Mouse (Mus musculus): Measurements from ENCODE around the gene Foxn1.

Foxn1 gene

DNA sequence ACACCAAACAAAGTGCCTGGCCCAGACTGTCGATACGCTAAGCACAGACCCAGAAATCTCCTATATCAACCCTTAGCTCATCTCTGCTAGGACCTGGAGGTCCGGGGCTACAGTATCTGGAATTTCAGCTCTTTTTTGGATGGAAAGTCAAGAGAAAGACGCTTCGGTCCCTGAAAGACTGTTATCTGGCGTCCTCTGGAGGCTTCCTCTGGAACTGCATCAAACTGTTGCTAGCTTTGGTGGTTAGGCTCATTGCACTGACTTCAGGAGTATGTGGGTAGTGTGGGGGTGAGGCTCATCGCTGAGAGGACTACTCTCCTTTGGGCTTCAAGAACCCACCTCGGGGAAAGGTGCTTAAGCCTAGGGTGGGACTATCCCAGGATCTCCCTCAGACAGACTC is 13.3 kb upstream of the Foxn1 start:
- DNase-seq: peak; percentile 62

DNA sequence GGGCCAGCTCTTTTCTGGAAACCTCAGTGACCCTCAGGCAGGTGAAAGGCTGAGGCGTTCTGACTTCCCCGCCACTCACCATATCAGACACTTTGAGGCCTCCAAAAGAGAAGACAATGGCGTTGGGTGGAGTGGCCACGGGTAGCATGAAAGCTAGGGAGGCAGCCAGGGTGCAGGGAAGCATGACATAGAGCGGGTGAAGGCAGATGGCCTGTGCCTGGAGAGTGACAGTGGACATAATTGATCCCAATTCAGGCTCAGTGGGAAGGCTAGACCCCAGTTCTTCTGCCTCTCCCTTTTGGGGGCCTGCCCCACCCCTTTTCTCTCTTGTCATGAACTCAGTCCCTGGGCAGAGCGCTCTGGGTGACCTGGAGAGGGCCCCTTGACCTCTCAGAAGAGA is 11.9 kb upstream of the Foxn1 start:
- DNase-seq: no peak

DNA sequence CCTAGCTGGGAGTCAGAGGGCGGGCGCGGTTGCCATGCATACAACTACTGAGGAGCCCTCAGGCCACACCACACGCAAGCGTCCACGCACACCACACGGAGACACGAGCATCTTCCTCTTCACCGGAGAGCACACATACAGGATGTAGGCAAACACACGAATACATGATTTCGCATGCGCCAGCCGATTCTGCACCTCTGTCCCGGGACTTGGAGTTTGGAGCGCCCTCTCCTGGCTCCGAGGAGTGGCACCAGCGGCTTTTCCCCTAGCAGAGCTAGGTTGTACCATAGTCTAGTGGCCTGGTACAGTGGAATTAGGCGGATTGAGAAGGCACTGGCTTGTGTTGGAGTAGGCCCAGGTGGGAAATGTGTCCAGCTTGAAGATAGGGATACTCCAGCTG is 11.0 kb upstream of the Foxn1 start:
- peak; percentile 82 for DNase-seq

DNA sequence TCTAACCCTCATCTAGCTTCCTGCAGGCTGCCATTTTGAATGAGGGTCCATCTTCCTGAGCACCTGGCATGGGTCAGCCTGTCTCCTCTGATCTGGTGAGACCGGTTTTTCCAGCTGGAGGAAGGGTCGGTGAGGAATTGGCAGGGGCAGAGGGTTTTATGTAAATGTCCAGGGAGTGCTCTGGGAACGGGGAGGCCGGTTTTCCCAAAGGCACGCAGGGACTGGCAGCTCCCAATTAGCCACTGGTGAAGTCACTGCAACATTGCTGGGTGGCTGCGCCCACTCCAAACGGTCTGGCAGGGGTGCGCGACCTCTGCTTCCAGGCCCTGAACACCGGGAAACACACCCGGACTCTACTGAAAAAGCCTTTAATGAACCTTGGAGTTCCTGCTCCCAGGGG is 10.6 kb upstream of the Foxn1 start:
- no peak for DNase-seq

DNA sequence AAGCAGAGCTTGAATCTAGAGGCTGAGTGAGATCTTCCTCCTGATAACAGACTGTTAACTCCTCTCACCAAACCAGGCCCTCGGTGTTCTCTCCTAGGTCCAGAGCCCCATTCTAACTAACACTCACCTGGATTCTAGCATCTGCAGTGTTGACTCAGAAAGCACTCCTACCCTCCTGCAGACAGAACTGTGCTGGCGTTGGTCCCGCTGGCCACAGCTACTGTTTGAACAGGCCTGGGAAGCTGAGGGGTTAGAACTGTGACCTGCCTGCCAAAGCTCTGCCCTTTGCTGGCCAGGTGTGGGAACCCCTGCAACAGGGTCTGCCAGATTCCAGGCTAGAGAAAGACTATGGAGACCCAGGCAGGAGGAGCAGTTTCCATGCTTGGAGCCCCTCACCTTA is 6.4 kb upstream of the Foxn1 start:
- DNase-seq: no peak

DNA sequence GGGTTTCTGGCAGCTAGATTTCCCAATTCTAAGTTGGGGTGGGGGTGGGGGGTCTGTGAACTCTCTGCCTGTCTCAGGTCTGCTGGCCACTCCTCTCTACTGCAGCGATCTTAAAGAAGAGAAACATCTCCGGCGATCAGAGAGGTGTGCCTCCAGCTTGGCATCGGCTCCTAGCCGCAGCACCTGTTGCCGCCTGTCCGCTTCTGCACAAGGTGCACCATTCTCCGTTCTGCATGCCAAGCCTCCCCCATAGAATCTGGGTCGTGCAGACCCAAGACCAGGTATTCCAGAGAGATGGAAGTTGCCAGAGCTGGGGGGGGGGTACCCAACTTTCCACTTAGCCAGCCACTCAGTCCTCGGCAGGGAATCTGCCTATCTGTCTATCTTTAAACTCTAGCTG is 582 bp downstream of the Foxn1 start:
- no peak for DNase-seq

DNA sequence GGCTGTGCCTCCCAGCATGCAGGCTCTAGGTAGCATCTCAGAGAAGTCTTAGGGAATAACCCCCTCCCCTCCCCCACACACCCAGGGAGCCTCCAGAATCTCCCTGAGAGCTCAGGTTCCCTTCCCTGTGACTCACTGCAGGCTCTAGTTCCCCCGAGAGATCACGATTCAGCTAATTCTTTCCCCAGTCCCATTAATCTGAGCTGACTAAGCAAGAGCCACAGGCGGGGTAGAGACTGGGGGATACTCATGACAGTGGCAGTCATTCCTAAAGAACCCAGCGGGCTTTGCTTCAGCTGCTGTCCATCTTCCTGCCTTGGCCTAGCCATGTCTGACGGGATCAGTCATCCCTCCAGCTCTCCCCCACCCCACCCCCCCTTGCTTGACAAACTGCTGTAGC is 3.7 kb downstream of the Foxn1 start:
- DNase-seq: no peak

DNA sequence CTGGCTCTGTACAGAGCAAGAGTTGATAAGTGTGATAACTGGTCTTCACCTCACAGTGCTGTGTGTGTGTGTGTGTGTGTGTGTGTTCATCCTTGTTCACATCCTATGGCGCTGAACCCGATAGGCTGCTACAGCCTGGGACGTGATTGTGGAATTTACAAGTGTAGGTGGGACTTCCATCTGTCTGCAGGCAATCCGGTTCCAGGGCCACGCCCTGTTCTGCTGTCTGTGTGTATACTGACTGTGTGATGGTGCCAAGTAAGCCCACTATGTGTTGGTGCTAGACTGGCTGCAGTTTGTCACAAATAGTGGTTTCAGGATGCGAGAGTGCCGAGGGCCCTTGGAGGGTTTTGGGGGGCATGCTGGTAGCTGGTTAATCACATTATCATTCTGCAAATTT is 4.1 kb downstream of the Foxn1 start:
- no peak for DNase-seq

DNA sequence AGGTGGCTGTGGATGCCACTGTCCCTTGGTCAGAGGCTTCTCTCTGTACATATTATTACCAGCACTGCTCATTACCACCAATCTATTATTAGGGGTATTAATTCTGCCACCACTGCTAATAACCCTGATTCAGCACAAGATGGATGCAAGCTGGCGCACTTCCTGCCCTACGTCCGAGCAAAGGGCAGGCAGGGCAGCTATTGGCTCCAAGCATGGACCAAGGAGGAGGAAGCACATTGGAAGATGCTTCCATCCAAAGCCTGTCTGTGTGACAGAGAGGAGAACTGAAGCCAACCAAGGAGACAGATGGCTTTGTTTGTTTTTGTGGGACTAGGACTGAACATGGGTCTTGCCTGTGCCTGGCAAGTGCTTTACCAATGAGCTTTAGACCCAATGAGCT is 5.4 kb downstream of the Foxn1 start:
- no peak for DNase-seq

DNA sequence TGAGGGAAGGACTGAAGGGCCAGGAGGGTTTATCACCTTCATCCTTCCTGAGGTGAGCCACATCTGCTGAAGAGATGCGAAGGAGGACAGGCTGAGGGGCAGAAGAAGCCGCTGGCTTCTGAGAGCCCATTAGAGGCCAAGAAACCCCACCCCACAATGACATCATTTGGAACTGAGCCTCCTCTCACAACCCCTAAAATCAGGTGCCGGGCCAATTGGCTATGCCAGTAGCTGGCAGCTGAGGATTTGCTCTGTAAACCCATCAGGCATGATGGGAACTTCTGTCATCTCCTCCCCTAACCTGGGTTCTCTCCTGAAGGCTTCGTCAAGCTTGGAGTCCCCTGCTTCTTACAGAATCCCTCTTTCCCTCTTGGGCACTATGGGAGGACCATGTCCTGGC is 6.0 kb downstream of the Foxn1 start:
- no peak for DNase-seq

DNA sequence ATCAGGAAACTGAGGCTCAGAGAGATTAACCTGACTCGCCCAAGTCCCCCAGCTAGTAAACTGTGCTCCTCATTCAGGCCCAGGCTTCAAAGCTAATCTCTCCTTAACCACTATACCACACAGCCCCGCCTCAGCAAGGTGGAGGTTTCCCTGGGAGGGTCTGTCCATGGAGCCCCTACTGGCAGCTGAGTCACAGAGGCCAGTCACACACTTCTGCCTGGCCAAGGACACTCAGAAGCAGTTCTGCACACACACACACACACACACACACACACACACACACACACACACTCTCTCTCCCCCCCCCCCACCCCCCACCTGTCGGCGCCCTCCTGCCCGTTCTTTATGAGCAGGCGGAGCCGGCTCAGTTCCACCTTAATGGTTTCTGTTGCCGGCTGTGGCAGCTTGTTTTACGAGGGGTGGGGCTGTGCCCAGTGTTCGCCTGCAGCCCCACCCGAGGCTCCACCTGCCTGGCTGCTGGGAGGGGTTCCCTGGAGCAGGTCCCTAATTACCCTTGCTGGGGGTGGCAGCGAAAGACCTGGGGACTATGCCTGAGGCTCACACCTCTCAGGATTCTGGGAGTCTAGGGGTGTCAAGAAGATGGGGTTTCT is 8.7 kb downstream of the Foxn1 start:
- DNase-seq: no peak

DNA sequence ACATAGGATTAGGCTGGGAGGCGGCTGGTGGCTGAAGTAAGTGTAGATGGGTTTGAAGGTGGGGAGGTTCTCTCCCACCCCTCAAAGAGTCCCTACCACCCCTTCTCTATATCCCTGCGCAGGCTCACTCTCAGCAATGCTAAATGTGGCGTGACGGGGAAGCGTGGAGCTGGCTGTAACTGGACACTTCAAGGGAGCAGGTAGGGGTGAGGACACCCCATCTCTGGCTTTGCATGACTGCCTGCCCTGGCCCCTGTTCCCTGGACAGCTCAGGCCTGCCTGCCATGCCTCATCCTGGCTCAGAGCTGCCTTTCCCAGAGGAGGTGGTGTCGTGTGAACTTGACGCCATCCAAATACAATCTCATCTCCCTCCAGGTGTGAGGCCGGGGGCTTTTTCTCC is 12.2 kb downstream of the Foxn1 start:
- no peak for DNase-seq

DNA sequence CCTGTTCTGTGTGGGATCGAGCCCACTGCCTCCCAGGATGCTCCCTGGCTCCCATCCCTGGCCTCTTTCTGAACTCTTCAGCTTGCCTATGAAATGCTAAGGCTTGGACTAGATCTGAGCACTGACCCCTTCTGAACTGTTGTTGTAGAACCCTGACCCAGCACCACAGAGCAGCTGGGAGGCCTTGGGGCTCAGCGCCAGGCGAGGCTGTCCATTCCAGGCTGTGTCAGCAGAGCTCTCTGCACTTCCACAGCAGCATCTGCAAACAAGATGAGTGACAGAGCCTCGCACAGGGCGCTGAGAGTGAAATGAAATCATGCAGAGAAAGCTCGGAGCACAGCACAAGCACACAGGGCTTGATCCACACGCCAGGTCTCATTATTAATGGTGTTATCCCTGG is 13.7 kb downstream of the Foxn1 start:
- DNase-seq: no peak

DNA sequence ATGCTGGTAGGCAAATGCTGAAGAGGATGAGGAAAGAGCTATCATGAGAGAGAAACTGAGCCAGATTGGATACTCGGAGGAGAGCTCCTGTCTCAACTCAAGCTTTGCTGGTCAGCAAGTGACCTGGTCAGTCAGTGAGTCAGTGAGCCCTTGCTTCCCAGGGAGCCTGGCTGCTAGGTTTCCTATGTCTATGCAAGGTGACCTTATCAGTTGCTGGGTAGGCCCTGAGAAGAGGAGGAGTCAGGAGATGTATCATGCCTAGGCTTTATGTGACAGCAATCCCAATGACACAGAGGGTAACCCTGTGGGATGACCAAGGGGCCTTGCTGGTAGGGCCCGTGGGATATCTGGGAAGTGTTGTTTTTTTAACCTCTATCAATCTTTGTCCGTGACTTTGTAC is 14.2 kb downstream of the Foxn1 start:
- no peak for DNase-seq

DNA sequence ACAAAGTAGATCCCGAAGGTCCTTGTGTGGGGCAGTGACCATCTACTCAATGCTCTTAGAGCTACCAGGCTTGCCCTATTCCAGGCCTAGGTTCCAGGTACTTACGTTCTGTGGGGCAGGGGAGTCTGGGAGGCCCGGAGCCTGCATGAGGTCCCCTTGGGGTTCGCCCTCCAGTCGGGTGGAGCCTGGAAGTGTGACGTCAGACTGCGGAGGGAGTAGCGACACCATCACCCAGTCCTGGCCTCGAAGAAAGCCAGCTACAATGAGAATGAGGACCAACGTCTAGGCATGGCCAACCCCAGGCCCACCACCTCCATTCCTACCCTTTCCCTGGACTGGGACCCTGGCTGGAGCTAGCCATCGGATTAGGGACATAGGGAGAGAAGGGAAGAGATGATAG is 14.6 kb downstream of the Foxn1 start:
- no peak for DNase-seq

DNA sequence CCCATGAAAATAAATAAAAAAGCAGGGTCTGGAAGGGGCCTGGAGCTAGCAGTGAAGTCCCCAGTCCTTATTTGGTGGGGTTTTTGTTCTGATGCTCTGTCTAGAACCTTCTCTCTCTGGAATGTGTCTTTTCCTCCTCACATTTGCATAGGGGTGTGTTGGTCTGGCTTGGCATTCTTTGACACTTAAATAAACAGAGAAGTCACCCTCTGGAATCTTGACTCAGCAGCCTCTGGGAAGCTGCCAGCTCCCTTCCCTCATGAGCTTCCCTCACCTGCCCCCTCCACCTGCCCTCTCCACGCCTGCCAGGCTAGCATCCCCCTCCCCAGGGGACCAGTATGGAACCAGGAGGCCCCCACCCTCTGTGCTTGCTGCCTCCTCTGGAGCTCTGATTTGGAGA is 16.0 kb downstream of the Foxn1 start:
- no peak for DNase-seq

DNA sequence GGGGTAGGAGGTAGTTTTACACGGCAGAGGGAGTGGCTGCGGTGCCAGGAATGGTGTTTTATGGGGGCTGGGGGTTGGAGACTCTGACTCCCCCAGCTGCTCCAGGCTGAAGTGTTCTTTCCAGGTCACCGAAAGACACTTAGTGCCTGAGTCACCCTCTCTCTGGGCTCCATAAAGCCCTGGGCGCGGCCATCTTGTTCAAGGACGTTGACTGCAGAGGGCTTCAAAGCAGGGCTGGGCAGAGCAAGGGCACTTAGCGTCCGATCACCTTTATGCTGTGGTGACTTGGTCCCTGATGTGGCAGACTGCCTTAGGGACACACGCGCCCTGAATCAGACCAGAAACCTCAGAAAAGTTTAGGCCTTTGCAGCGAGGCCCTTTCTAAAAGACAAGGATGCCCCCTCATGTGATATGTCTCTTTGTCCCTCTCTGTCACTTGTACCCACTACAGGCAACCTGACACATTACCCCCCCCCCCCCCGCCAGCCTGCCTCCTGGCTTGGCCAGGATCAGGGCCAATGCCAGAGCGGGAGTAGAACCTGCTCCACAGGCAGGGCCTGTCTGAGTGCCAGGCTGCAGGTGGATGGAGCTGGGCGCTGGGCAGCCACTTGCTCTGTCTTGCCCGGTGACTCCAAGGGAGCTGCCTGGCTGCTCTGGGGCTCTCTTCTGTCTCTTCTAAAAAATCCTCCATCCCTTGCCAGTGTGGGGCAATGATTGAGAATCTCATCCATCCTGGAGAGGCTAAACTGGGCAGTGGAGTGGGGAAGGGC is 18.7 kb downstream of the Foxn1 start:
- no peak for DNase-seq

DNA sequence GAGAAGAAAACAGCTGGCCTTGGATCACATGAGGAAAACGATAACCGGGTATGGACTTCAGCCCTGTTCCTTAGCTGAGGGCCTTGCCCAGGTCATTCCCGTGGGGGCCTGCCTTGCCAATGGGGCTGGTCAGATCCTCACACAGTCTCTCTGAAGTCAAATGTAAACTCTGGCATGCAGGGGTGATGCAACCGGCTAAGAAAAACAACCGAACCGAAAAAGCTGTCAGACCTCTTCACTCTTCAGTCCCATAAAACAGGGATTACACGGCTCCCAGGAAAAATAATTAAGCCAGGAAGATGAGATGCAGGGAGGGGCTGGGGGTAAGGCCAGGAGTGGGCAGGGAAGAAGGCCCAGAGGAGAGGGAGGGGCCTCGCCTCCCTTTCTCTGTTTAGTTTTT is 22.3 kb downstream of the Foxn1 start:
- DNase-seq: no peak

DNA sequence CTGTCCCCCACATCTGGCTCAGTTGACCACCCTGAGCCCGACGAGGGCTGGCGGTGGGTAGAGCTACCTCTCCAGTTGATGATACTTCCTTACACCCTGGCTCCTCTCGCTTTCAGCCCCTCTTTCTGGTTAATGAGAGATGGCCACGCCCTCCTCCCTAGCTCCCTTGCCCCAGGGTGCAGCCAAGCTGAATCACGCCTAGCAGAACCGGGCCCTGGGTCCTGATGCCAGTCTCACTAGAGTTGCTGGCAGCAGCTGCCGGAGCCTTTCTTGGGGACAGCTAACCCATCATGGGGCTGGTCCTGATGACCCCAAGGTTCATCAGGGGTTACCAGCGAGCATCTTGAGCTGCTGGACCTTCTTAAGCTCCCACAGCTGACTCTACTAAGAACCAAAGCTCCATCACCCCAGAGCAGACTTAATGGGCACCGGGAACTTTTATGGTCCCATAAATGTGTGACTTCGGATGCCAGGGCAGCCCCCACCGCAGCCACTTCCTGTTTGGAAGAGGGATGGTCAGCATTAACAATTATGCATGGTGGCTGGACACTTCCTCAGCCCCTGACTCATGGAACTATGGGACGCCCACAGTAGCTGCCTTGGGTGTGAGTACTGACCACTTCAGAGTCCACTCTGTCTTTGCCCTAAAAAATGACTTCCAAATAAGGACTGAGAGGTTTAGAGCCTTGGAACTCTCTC is 22.9 kb downstream of the Foxn1 start:
- DNase-seq: no peak

DNA sequence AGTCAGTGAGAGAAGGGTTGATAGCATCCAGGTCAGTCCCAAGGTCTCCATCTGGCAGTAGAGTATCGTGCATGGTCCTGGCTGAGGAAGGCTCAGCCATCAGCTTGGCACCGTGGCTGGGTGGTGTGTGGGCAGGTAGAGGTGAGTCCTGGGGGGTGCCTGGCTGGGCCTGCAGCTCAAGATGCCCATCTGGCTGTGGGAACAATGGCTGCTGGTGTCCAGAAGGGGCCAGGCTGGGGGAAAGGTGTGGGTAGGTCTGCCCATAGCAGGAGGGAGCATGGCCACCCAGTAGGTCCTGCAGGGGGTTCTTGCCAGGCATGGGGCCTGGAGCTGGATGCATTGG is 25.6 kb downstream of the Foxn1 start:
- DNase-seq: no peak

DNA sequence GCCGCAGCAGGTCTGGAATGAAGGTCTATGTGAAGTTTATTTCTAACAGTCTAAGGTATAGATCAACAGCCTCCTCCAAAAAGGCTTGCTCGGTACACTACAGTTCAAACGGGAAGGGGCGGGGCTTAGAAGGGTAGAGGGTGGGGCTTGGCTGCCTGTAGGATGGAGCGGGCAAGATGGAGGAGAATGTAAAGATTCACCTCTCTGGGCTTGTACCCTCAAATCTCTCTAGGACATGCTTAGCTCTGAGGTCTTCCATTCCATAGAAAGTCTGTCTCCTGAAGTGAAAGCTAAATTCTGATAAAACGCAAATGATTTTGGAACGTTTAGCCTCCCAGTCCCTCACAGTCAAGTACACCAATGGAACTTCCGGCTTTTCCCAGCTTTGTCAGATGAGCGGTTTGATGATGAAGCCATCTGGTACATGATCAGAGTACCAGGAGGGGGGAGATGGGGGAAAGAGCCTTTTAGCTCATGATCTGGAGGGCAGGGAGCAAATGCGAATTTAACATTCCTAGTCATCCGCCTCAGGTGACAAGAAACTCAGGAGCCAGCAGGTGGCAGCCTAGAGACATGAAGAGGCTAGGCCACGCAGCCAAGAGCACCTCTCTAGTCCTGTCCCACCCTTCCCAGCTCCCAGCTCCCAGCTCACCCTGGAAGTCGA is 26.1 kb downstream of the Foxn1 start:
- DNase-seq: peak; percentile 83

DNA sequence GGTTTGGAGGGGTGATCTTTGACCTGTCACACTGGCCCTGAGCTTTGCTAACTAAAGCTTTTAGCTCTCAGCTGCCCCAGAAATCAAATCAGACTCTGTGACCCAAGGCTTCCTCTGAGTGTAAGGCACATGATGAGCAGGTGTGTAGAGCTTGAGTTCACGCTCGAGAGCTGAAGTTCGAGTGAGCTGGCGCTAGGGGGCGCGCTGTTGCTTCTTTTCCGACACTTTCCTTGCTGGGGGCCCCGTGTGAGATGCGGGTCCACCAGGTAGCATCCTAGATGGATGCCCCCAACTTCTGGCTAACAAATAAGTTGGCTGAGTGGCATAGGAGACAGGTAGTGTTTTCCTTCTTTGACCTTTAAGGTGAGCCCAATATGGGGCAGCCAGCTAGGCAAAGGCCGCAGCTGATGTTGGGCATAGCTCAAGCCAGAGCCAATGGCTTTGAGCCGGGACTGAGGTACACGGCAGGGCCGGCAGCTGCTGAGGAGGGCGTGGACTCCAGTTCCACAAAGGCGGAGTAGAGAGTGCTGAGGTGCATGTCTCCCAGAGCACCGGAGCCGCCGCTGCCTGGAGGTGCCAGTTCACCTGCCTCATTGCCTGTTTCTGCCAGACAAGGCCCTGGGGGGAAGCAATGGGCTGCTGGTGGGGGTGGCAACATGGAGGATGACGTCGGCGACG is 27.9 kb downstream of the Foxn1 start:
- DNase-seq: peak; percentile 66

DNA sequence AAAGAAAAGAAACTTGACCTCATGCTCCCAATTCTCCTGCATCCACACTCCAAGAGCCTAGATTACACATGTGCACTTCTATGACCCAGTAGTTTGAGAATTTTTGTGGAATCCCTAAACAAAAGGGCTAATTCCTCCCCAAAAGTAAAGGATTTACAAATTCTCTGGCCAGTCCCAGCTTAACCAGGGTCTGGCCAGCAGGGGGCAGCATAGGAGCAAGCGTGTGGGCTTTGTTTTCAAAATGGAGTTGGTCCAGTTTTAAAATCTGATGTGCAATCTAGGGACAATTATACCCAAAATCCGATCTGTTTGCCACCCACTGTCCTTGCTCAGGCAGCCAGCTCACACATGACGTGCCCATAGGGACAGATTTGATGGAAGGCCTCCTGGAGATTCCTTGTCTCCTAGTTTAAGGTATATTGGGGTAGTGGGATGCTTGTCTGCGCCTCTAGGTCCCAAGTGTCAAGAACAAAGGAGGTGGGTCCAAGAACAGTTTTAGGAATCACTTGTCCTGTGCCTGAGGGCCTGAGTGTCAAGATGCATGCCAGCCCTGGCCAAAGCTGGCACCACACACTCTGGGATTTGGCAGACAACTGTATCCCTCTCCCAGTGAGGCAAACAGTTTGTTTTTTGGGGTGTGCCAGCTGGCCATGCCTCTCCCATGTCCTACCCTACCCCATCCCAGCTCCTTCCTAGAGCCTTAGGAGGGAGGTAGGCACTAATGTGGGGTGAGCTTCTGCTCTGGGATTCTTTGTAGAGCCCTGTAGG is 30.7 kb downstream of the Foxn1 start:
- DNase-seq: peak; percentile 65
